25 mouse cellular contexts compared by ENCODE assay signal in genomic region chr7:44662569-44662968, GRCm38 (mm10). TPM values are rescaled to one million over a fixed set of nuclear protein-coding genes. Genes with fewer than 3 reads are reported as not detected.
DNase-seq lines count a peak whose midpoint lies in the region; ATAC-seq and TF ChIP-seq lines count a peak whose summit lies in the region.
"Had no signal": no experiment of that assay in that cellular context is flagged by ENCODE, and none has a peak within 500 bp of the region (broad histone marks: within the 10 kb centered on the region; RNA-seq: fewer than 3 reads in every experiment).

No protein-coding gene starts in this region.

- H3K4me3 ChIP-seq in heart, embryonic 12.5 days, result no peak overlapping the region
- no peak overlapping the region for H3K4me3 ChIP-seq in heart, embryonic 11.5 days (ENCODE audit: low read depth, low read length)
- no peak overlapping the region for H3K4me3 ChIP-seq in ES-E14 (ENCODE audit: insufficient read depth in 1 of 2, low read depth in 1 of 2, low read length in 2 of 2, poor library complexity in 1 of 2, severe bottlenecking in 1 of 2)
- H3K4me3 ChIP-seq in intestine, embryonic 16.5 days (ENCODE audit: low read length), result no peak overlapping the region
- H3K4me3 ChIP-seq: erythroblast, embryonic 14.5 days; heart, embryonic 13.5 days; liver, embryonic 13.5 days; neural tube, embryonic 12.5 days had no signal

- H3K4me2 ChIP-seq in heart, embryonic 12.5 days, result no peak overlapping the region
- H3K4me2 ChIP-seq in heart, embryonic 11.5 days, result no peak overlapping the region
- 0 out of 2 replicates have a peak overlapping the region, but pooled peaks have one; percentile 43 for H3K4me2 ChIP-seq in intestine, embryonic 16.5 days (ENCODE audit: low read depth, low read length)
- H3K4me2 ChIP-seq: heart, embryonic 13.5 days; liver, embryonic 13.5 days; neural tube, embryonic 12.5 days had no signal

- H3K9ac ChIP-seq in heart, embryonic 12.5 days, result no peak overlapping the region
- no peak overlapping the region for H3K9ac ChIP-seq in heart, embryonic 11.5 days (ENCODE audit: low read depth, low read length)
- no peak overlapping the region for H3K9ac ChIP-seq in ES-E14 (ENCODE audit: insufficient read depth, low read depth, low read length, poor library complexity, severe bottlenecking)
- peak overlapping the region; percentile 31; the same call in 1 of the 2 replicates for H3K9ac ChIP-seq in intestine, embryonic 16.5 days (ENCODE audit: low read depth, low read length)
- H3K9ac ChIP-seq: forebrain, postnatal 0 days; heart, embryonic 13.5 days; liver, embryonic 13.5 days; neural tube, embryonic 12.5 days had no signal

- no peaks in the 10 kb centered on the region for H3K36me3 ChIP-seq in heart, embryonic 12.5 days
- no peaks in the 10 kb centered on the region for H3K36me3 ChIP-seq in heart, embryonic 11.5 days (ENCODE audit: control insufficient read depth, insufficient read depth, low read length)
- no peaks in the 10 kb centered on the region for H3K36me3 ChIP-seq in ES-E14 (ENCODE audit: control insufficient read depth, insufficient read depth, low read length, poor library complexity, severe bottlenecking)
- no peaks in the 10 kb centered on the region; the same call in 1 of the 2 replicates for H3K36me3 ChIP-seq in intestine, embryonic 16.5 days (ENCODE audit: control insufficient read depth, insufficient read depth, low read length)
- H3K36me3 ChIP-seq: heart, embryonic 13.5 days; liver, embryonic 13.5 days; neural tube, embryonic 12.5 days had no signal

- peak; percentile 27; the same call in 1 of the 2 replicates for ATAC-seq in heart, embryonic 12.5 days (ENCODE audit: insufficient number of reproducible peaks, low FRiP score)
- ATAC-seq in heart, embryonic 11.5 days (replicated peaks; ENCODE audit: insufficient number of reproducible peaks, low FRiP score, low TSS enrichment), result no peak
- ATAC-seq in intestine, embryonic 16.5 days, result peak; percentile 12; the same call in 1 of the 2 replicates
- ATAC-seq: activated CD4-positive, CD25-positive, alpha-beta regulatory T cell, adult 4 months; forebrain, postnatal 0 days; inflammation-experienced regulatory T-cells, adult 6 months had no signal

- H3K27me3 ChIP-seq in heart, embryonic 12.5 days (replicated peaks), result peaks cover 5% of the 10 kb centered on the region
- H3K27me3 ChIP-seq in heart, embryonic 11.5 days (ENCODE audit: control insufficient read depth, insufficient read depth, low read length), result peaks cover 5% of the 10 kb centered on the region; the same call in 1 of the 2 replicates
- H3K27me3 ChIP-seq in intestine, embryonic 16.5 days (replicated peaks; ENCODE audit: control insufficient read depth, insufficient read depth, low read length), result no peaks in the 10 kb centered on the region
- H3K27me3 ChIP-seq: liver, embryonic 13.5 days had no signal

- intact Hi-C loops in heart, postnatal 14 days (cut with DNase I), result no loop called here

- H3K27ac ChIP-seq in heart, embryonic 12.5 days (ENCODE audit: poor library complexity, severe bottlenecking), result no peak overlapping the region
- H3K27ac ChIP-seq in heart, embryonic 11.5 days (ENCODE audit: low read depth, low read length), result no peak overlapping the region
- H3K27ac ChIP-seq in ES-E14 (ENCODE audit: insufficient read depth, low read depth, low read length, poor library complexity, severe bottlenecking), result peak overlapping the region; percentile 61; the same call in 1 of the 2 replicates
- H3K27ac ChIP-seq in intestine, embryonic 16.5 days (ENCODE audit: low read length), result no peak overlapping the region
- H3K27ac ChIP-seq: heart, embryonic 13.5 days; liver, embryonic 13.5 days; neural tube, embryonic 12.5 days had no signal

- peaks cover 5% of the 10 kb centered on the region; the same call in 1 of the 2 replicates for H3K9me3 ChIP-seq in heart, embryonic 12.5 days (replicated peaks)
- H3K9me3 ChIP-seq in heart, embryonic 11.5 days (replicated peaks; ENCODE audit: control insufficient read depth, low read length), result no peaks in the 10 kb centered on the region
- H3K9me3 ChIP-seq in ES-E14 (ENCODE audit: control insufficient read depth, insufficient read depth, low read depth, low read length), result no peaks in the 10 kb centered on the region
- H3K9me3 ChIP-seq in intestine, embryonic 16.5 days (ENCODE audit: control insufficient read depth, low read length), result no peaks in the 10 kb centered on the region
- H3K9me3 ChIP-seq: liver, embryonic 13.5 days had no signal

- WGBS in heart, embryonic 12.5 days, result 13% methylated on average over 3 of the region's 3 CpGs
- 8% methylated on average over 3 of the region's 3 CpGs for WGBS in heart, embryonic 11.5 days (ENCODE audit: insufficient replicate concordance)
- 8% methylated on average over 3 of the region's 3 CpGs for WGBS in intestine, embryonic 16.5 days

- in situ Hi-C loops in ES-E14 (cut with MboI; ENCODE audit: low sequenced_read_pairs in 2 of 2, unreplicated experiment in 2 of 2), result no loop called here

- H3K4me1 ChIP-seq in heart, embryonic 12.5 days (replicated peaks), result no peaks in the 10 kb centered on the region
- no peaks in the 10 kb centered on the region for H3K4me1 ChIP-seq in heart, embryonic 11.5 days (ENCODE audit: control insufficient read depth, insufficient read depth, low read length)
- H3K4me1 ChIP-seq in ES-E14 (ENCODE audit: control insufficient read depth in 2 of 2, insufficient read depth in 2 of 2, low read length in 2 of 2, poor library complexity in 1 of 2), result peaks cover 0 to 10% of the 10 kb centered on the region in 2 experiments; a peak in 1 of 4 replicates
- H3K4me1 ChIP-seq in intestine, embryonic 16.5 days (ENCODE audit: control insufficient read depth, insufficient read depth, low read length), result peaks cover 10% of the 10 kb centered on the region
- H3K4me1 ChIP-seq: heart, embryonic 13.5 days; liver, embryonic 13.5 days; neural tube, embryonic 12.5 days had no signal

- no peak for DNase-seq in ES-E14 (ENCODE audit: low read depth, low spot score)
- peak; percentile 63 for DNase-seq in lung, postnatal 36 days
- no peak for DNase-seq in adrenal gland, adult 2 months
- no peak for DNase-seq in heart, postnatal 14 days
- no peak for DNase-seq in adrenal gland, postnatal 4 days (ENCODE audit: low spot score in 2 of 2)
- DNase-seq: cerebellum, adult 11 months; forebrain, postnatal 0 days; gastrocnemius, postnatal 36 days; left cerebral cortex, postnatal 4 days; liver, embryonic 13.5 days; thymus, postnatal 25 days had no signal

TF ChIP-seq in ES-E14, 5 proteins besides CTCF, POLR2A, EP300 and RAD21:
- TF ChIP-seq ZNF384 (IDR thresholded peaks at IDR 0.05; ENCODE audit: low read depth, low read length), result no peak
- no peak for TF ChIP-seq MAFK (IDR thresholded peaks at IDR 0.05; ENCODE audit: insufficient read depth, low read depth, low read length)
- TF ChIP-seq HCFC1 (IDR thresholded peaks at IDR 0.05; ENCODE audit: borderline replicate concordance, insufficient read depth, low read length), result no peak
- TF ChIP-seq CHD2 (IDR thresholded peaks at IDR 0.05; ENCODE audit: low read depth, low read length), result no peak
- TF ChIP-seq ZC3H11A (IDR thresholded peaks at IDR 0.05; ENCODE audit: borderline replicate concordance, low read depth, low read length), result no peak

RNA-seq across cellular contexts. Expression of gene Myh14, which starts 8.1 kb away (rescaled TPM):
- polyA plus RNA-seq in heart, embryonic 12.5 days (2016; fragmentation: Nextera tagmentation; extraction: Ambion mirVana), result 0.59 and 1.0 TPM in 2 replicates
- 0.31 and 0.56 TPM in 2 replicates for polyA plus RNA-seq in heart, embryonic 11.5 days (2014; fragmentation: Nextera tagmentation; extraction: Ambion mirVana)
- 7.0 and 9.8 TPM in 2 replicates for total RNA-seq in ES-E14 (2012; rRNA removed)
- polyA plus RNA-seq in intestine, embryonic 16.5 days (2015; fragmentation: Nextera tagmentation; extraction: Ambion mirVana), result 70.3 and 81.3 TPM in 2 replicates
- total RNA-seq in adrenal gland, adult 2 months (2021), result 1 to 10 TPM; 3.2 to 5.6 TPM
- 1.2 and 1.7 TPM in 2 replicates for polyA plus RNA-seq in adrenal gland, adult 2 months (2012; rRNA removed)
- total RNA-seq in heart, postnatal 14 days (2021), result 10 to 100 TPM; 55.0 to 72.4 TPM
- 1 to 10 TPM; 7.0 to 8.2 TPM for total RNA-seq in adrenal gland, postnatal 4 days (2021)
- total RNA-seq: common myeloid progenitor, adult 5-6 weeks; megakaryocyte-erythroid progenitor cell, adult 5-6 weeks had no signal
- polyA plus RNA-seq: inflammation-experienced regulatory T-cells, adult 6 months had no signal

RNA-seq across cellular contexts. Expression of gene Izumo2, which starts 46.0 kb away (rescaled TPM):
- polyA plus RNA-seq in heart, embryonic 12.5 days (2016; fragmentation: Nextera tagmentation; extraction: Ambion mirVana), result not detected in 2 replicates
- polyA plus RNA-seq in heart, embryonic 11.5 days (2014; fragmentation: Nextera tagmentation; extraction: Ambion mirVana), result not detected in 2 replicates
- 0.40 and 0.79 TPM in 2 replicates for total RNA-seq in ES-E14 (2012; rRNA removed)
- not detected in 2 replicates for polyA plus RNA-seq in intestine, embryonic 16.5 days (2015; fragmentation: Nextera tagmentation; extraction: Ambion mirVana)
- total RNA-seq in adrenal gland, adult 2 months (2021), result not detected
- not detected in 2 replicates for polyA plus RNA-seq in adrenal gland, adult 2 months (2012; rRNA removed)
- not detected for total RNA-seq in heart, postnatal 14 days (2021)
- not detected for total RNA-seq in adrenal gland, postnatal 4 days (2021)
- total RNA-seq: CH12.LX; common myeloid progenitor, adult 5-6 weeks; forebrain, postnatal 0 days; gastrocnemius, postnatal 36 days; hematopoietic stem cell, adult 5-6 weeks; left cerebral cortex, postnatal 4 days; megakaryocyte-erythroid progenitor cell, adult 5-6 weeks; midbrain, postnatal 0 days had no signal
- polyA plus RNA-seq: activated CD4-positive, CD25-positive, alpha-beta regulatory T cell, adult 4 months; erythroblast, embryonic 14.5 days; forebrain, postnatal 0 days; heart, embryonic 13.5 days; inflammation-experienced regulatory T-cells, adult 6 months; large intestine, adult 2 months; liver, embryonic 13.5 days; midbrain, postnatal 0 days; neural tube, embryonic 12.5 days had no signal
